Mouse (Mus musculus): ENCODE data around the gene Gm21119. TPM values are rescaled to one million over a fixed set of nuclear protein-coding genes. Genes with fewer than 3 reads are reported as not detected.
"Not testable (repeated sequence)": the region's sequence is repeated elsewhere in the genome, so short reads cannot be mapped to it uniquely, and the experiment has no call there.

Gene Gm21119
- total RNA-seq, 2 experiments from 2014 or later: 0.54 TPM; not detected in 1

GRCm38 (mm10) chr8:20643536-20643935 is 28.8 kb downstream of the Gm21119 start:
- intact Hi-C loops (cut with DNase I): not testable (repeated sequence)
- peak in 1 of 2 experiments; percentile 1 for DNase-seq

GRCm38 (mm10) chr8:20652976-20653375 is 38.3 kb downstream of the Gm21119 start:
- intact Hi-C loops (cut with DNase I): not testable (repeated sequence)
- DNase-seq: peak; percentile 6 to 31

GRCm38 (mm10) chr8:20678418-20678817 is 63.7 kb downstream of the Gm21119 start:
- DNase-seq: peak; percentile 1
- intact Hi-C loops (cut with DNase I): not testable (repeated sequence)
